Mouse (Mus musculus): Measurements from ENCODE around the gene Gm11111. TPM values are rescaled to one million over a fixed set of nuclear protein-coding genes. Genes with fewer than 3 reads are reported as not detected.
"Not testable (repeated sequence)": the region's sequence is repeated elsewhere in the genome, so short reads cannot be mapped to it uniquely, and the experiment has no call there.

The Gm11111 gene
- polyA plus RNA-seq, 1 experiment from 2014 or later, result not detected

DNA sequence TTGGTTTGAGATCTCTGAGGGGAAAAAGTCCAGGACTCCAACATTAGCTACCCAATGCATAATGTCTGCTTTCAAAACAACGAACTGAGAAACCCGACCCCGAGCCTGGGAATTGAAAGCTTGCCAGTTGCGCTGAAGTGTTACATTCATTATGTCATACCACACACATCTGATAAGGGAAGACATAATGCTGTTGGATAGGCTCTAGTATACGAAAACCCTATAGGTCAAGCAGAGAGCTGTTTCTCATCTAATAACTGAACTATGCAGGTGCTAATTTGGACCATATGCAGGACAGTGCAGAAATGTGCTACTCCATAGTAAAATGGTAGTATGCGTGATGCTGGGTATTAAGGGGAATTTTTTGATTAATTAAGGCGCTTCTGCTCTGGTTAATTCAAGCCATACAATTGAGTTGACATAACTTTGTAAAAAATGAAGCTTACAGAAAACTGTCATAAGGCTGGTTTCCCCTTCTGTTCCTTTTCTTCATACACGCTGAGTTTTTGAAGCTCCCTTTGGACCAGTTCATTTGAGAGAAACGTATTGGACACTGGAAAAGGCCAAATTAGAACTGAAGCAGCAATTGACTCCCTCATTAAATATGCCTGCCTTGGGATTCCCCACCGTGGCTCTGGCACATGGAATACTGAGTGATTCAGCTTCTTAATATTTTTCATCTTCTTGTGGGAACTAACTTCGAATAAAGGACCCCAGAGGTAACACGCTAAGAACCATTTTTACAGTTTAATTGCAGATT, 22.4 kb downstream of the Gm11111 start:
- peak; percentile 70 for DNase-seq (ENCODE audit: low spot score, missing footprints)
- no peaks in the 10 kb centered on the region for H3K9me3 ChIP-seq (ENCODE audit: control insufficient read depth, low read length)
- H3K4me1 ChIP-seq (ENCODE audit: control insufficient read depth, insufficient read depth, low read length), result no peaks in the 10 kb centered on the region
- no peaks in the 10 kb centered on the region for H3K27me3 ChIP-seq (ENCODE audit: control insufficient read depth, insufficient read depth, low read length)
- no peak overlapping the region for H3K4me2 ChIP-seq
- H3K36me3 ChIP-seq (ENCODE audit: control insufficient read depth, insufficient read depth, low read length), result no peaks in the 10 kb centered on the region
- no peak overlapping the region for H3K9ac ChIP-seq (ENCODE audit: low read length)
- 70% methylated on average over 12 of the region's 12 CpGs for WGBS
- no peak overlapping the region for H3K4me3 ChIP-seq (ENCODE audit: low read depth, low read length)
- H3K27ac ChIP-seq (ENCODE audit: low read depth, low read length), result no peak overlapping the region
- no peak for ATAC-seq (ENCODE audit: low FRiP score)

DNA sequence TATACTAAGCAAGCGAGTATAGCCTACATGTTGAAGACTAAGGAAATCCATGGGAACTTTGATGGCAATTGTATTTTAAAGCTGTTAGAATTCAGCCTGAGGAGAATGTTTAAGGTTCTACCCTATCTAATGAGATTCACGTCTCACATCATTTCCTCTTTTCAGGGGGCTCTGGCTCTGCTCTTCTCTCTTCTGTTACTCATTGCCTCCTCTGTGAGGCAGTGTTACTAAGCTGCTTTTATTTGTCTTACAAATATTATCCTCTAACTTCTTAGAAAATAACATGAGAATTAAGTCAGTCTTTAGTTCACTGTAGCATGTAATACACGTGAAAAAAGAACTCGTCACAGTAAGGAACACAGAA, 23.0 kb downstream of the Gm11111 start:
- no peaks in the 10 kb centered on the region for H3K36me3 ChIP-seq (ENCODE audit: control insufficient read depth, insufficient read depth, low read length)
- no peak overlapping the region for H3K4me3 ChIP-seq (ENCODE audit: low read depth, low read length)
- H3K4me2 ChIP-seq, result no peak overlapping the region
- H3K4me1 ChIP-seq (ENCODE audit: control insufficient read depth, insufficient read depth, low read length), result no peaks in the 10 kb centered on the region
- DNase-seq (ENCODE audit: low spot score, missing footprints), result no peak
- 71% methylated on average over 4 of the region's 4 CpGs for WGBS
- no peaks in the 10 kb centered on the region for H3K9me3 ChIP-seq (ENCODE audit: control insufficient read depth, low read length)
- ATAC-seq (ENCODE audit: low FRiP score), result no peak
- H3K27ac ChIP-seq (ENCODE audit: low read depth, low read length), result no peak overlapping the region
- H3K9ac ChIP-seq (ENCODE audit: low read length), result no peak overlapping the region
- H3K27me3 ChIP-seq (ENCODE audit: control insufficient read depth, insufficient read depth, low read length), result no peaks in the 10 kb centered on the region

DNA sequence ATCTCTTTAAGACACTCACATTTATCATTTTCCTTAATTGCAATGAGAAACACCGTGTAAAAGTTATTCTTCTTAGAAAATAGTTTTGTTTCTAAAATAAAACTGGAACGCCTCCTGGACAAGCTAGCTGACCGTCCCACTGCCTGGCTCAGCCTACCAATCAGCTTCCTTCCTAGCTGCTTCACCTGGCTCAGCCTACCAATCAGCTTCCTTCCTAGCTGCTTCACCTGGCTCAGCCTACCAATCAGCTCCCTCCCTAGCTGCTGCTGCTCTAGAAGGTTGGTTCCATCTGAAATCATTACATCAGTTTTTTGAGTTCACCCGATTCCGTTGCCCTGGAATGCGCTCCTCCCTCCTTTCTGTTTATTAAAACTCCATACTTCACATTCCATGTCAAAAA, 24.0 kb downstream of the Gm11111 start:
- not testable (repeated sequence) for H3K36me3 ChIP-seq (ENCODE audit: control insufficient read depth, insufficient read depth, low read length); H3K4me2 ChIP-seq; H3K9me3 ChIP-seq (ENCODE audit: control insufficient read depth, low read length); H3K27ac ChIP-seq (ENCODE audit: low read depth, low read length); H3K4me1 ChIP-seq (ENCODE audit: control insufficient read depth, insufficient read depth, low read length); H3K9ac ChIP-seq (ENCODE audit: low read length); ATAC-seq (ENCODE audit: low FRiP score); H3K27me3 ChIP-seq (ENCODE audit: control insufficient read depth, insufficient read depth, low read length); H3K4me3 ChIP-seq (ENCODE audit: low read depth, low read length)
- WGBS, result 92% methylated on average over 6 of the region's 6 CpGs
- peak; percentile 54 for DNase-seq (ENCODE audit: low spot score, missing footprints)

- H3K4me3 ChIP-seq (ENCODE audit: low read depth, low read length), result no peak overlapping the region
- peak; percentile 23 for DNase-seq (ENCODE audit: low spot score, missing footprints)
- H3K36me3 ChIP-seq (ENCODE audit: control insufficient read depth, insufficient read depth, low read length), result no peaks in the 10 kb centered on the region
Observed at GRCm38 (mm10) chr5:98578398-98578797, 25.9 kb downstream of the Gm11111 start.

GRCm38 (mm10) chr5:98580811-98581210, 28.3 kb downstream of the Gm11111 start:
- H3K4me3 ChIP-seq (ENCODE audit: low read depth, low read length), result no peak overlapping the region
- no peak overlapping the region for H3K9ac ChIP-seq (ENCODE audit: low read length)
- WGBS, result 81% methylated on average over 5 of the region's 5 CpGs
- no peaks in the 10 kb centered on the region for H3K27me3 ChIP-seq (ENCODE audit: control insufficient read depth, insufficient read depth, low read length)
- H3K4me2 ChIP-seq, result no peak overlapping the region
- H3K27ac ChIP-seq (ENCODE audit: low read depth, low read length), result no peak overlapping the region
- no peaks in the 10 kb centered on the region for H3K9me3 ChIP-seq (ENCODE audit: control insufficient read depth, low read length)
- H3K4me1 ChIP-seq (ENCODE audit: control insufficient read depth, insufficient read depth, low read length), result no peaks in the 10 kb centered on the region
- no peaks in the 10 kb centered on the region for H3K36me3 ChIP-seq (ENCODE audit: control insufficient read depth, insufficient read depth, low read length)
- DNase-seq (ENCODE audit: low spot score, missing footprints), result peak; percentile 83
- no peak for ATAC-seq (ENCODE audit: low FRiP score)

More at GRCm38 (mm10) chr5:98578398-98578797, 25.9 kb downstream of the Gm11111 start:
- ATAC-seq (ENCODE audit: low FRiP score), result no peak
- no peak overlapping the region for H3K27ac ChIP-seq (ENCODE audit: low read depth, low read length)
- H3K9ac ChIP-seq (ENCODE audit: low read length), result no peak overlapping the region
- no peaks in the 10 kb centered on the region for H3K9me3 ChIP-seq (ENCODE audit: control insufficient read depth, low read length)
- H3K4me1 ChIP-seq (ENCODE audit: control insufficient read depth, insufficient read depth, low read length), result no peaks in the 10 kb centered on the region
- WGBS, result 90% methylated on average over 2 of the region's 2 CpGs
- H3K27me3 ChIP-seq (ENCODE audit: control insufficient read depth, insufficient read depth, low read length), result no peaks in the 10 kb centered on the region
- no peak overlapping the region for H3K4me2 ChIP-seq

DNA sequence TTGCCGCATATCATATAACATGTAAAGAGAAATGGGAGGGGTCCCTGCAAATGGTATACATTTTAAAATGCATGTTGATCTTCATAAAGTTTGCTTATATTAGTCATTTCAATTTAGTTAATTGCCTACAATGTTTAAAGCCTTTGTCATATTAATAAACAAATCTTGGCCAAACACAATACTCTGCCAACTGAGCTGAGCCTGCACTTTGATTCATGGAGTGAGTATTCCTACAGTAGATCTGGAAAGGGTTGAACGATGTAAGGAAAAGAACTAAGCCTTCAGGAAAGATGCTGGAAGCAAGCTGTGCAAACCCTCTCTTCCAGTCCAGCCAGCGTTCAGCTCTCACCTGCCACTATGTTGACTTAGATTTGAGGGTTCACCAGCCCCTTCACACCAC, 29.6 kb downstream of the Gm11111 start:
- ATAC-seq (ENCODE audit: low FRiP score), result no peak
- DNase-seq (ENCODE audit: low spot score, missing footprints), result peak; percentile 80
- WGBS, result 89% methylated on average over 3 of the region's 3 CpGs
- no peaks in the 10 kb centered on the region for H3K36me3 ChIP-seq (ENCODE audit: control insufficient read depth, insufficient read depth, low read length)
- no peaks in the 10 kb centered on the region for H3K4me1 ChIP-seq (ENCODE audit: control insufficient read depth, insufficient read depth, low read length)
- no peak overlapping the region for H3K4me2 ChIP-seq
- H3K27me3 ChIP-seq (ENCODE audit: control insufficient read depth, insufficient read depth, low read length), result no peaks in the 10 kb centered on the region
- H3K27ac ChIP-seq (ENCODE audit: low read depth, low read length), result no peak overlapping the region
- H3K4me3 ChIP-seq (ENCODE audit: low read depth, low read length), result no peak overlapping the region
- H3K9me3 ChIP-seq (ENCODE audit: control insufficient read depth, low read length), result no peaks in the 10 kb centered on the region
- H3K9ac ChIP-seq (ENCODE audit: low read length), result no peak overlapping the region

DNA sequence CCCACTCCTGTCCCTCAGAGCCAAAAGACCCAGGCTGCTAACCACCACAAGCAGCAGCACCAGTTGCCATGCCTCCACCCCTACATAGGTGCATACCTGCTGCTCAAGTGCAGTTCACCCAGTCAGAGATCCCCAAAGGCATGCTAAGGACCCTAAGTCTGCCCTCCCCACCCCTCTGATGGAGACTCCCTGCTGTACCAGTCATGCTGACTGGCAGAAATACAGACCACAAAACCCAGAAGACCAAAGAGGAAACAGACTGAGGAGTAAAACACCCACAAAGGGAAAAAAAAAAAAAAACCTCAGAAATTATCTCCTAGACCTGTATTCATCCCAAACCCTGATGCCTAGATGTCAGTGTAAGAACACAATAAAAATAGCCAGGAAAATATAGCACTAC, 33.4 kb downstream of the Gm11111 start:
- Histone ChIP-seq H3K27ac (ENCODE audit: low read depth, low read length) (no peak overlapping the region), H3K9ac (ENCODE audit: low read length) (no peak overlapping the region), H3K4me1 (ENCODE audit: control insufficient read depth, insufficient read depth, low read length) (no peaks in the 10 kb centered on the region), H3K9me3 (ENCODE audit: control insufficient read depth, low read length) (no peaks in the 10 kb centered on the region), H3K4me3 (ENCODE audit: low read depth, low read length) (no peak overlapping the region), H3K27me3 (ENCODE audit: control insufficient read depth, insufficient read depth, low read length) (no peaks in the 10 kb centered on the region), H3K36me3 (ENCODE audit: control insufficient read depth, insufficient read depth, low read length) (no peaks in the 10 kb centered on the region), H3K4me2 (no peak overlapping the region)
- ATAC-seq (ENCODE audit: low FRiP score) (no peak), DNase-seq (ENCODE audit: low spot score, missing footprints) (peak; percentile 35)

Other genes starting within 250 kb of the Gm11111 start
- 0.37 TPM in 1 of 2 replicates, not detected in the other for gene Cfap299, start 223.4 kb upstream of the Gm11111 start, polyA plus RNA-seq (2014; fragmentation: Nextera tagmentation; extraction: Ambion mirVana)

Measured in midbrain, embryonic 11.5 days (tissue).